Mouse (Mus musculus): ENCODE data around the gene Naip2. TPM values are rescaled to one million over a fixed set of nuclear protein-coding genes. Genes with fewer than 3 reads are reported as not detected.
A peak's percentile ranks its signal among the peaks of the same experiment; 100 is the strongest.

The Naip2 gene
- polyA plus RNA-seq, 1 experiment from 2014 or later = 0.13 TPM

GRCm38 (mm10) chr13:100124423-100125257 is 77.3 kb downstream of the Naip2 start, which contains the start of gene Smn1:
Gene Smn1 (plus strand): TSS chr13:100124852.
- 5% methylated on average over 42 of the region's 42 CpGs for WGBS
- ATAC-seq (peak; percentile 98), DNase-seq (ENCODE audit: low spot score) (peak; percentile 96)
- Histone ChIP-seq H3K27ac (ENCODE audit: low read depth, low read length) (peak within 1 kb of the TSS; percentile 36; the same call in 1 of the 2 replicates), H3K9me3 (replicated peaks; ENCODE audit: control insufficient read depth, low read length) (no peaks in the 10 kb centered on the region), H3K36me3 (ENCODE audit: control insufficient read depth, insufficient read depth, low read length) (peaks cover 28% of the 10 kb centered on the region), H3K9ac (ENCODE audit: low read length) (peak within 1 kb of the TSS; percentile 90), H3K4me3 (ENCODE audit: low read depth, low read length) (peak within 1 kb of the TSS; percentile 93), H3K4me2 (ENCODE audit: low read length) (peak within 1 kb of the TSS; percentile 95), H3K27me3 (replicated peaks; ENCODE audit: control insufficient read depth, insufficient read depth, low read length) (no peaks in the 10 kb centered on the region), H3K4me1 (ENCODE audit: control insufficient read depth, insufficient read depth, low read length) (peaks cover 7% of the 10 kb centered on the region)

GRCm38 (mm10) chr13:100123970-100124369 is 77.9 kb downstream of the Naip2 start:
- 88% methylated on average over 3 of the region's 3 CpGs for WGBS
- Histone ChIP-seq H3K4me2 (ENCODE audit: low read length) (peak overlapping the region; percentile 95), H3K9ac (ENCODE audit: low read length) (peak overlapping the region; percentile 90), H3K9me3 (replicated peaks; ENCODE audit: control insufficient read depth, low read length) (no peaks in the 10 kb centered on the region), H3K36me3 (ENCODE audit: control insufficient read depth, insufficient read depth, low read length) (peaks cover 23% of the 10 kb centered on the region), H3K4me1 (ENCODE audit: control insufficient read depth, insufficient read depth, low read length) (peaks cover 7% of the 10 kb centered on the region), H3K27me3 (replicated peaks; ENCODE audit: control insufficient read depth, insufficient read depth, low read length) (no peaks in the 10 kb centered on the region), H3K4me3 (ENCODE audit: low read depth, low read length) (peak overlapping the region; percentile 93), H3K27ac (ENCODE audit: low read depth, low read length) (no peak overlapping the region)
- no peak; the same call in 1 of the 2 replicates for ATAC-seq
- DNase-seq (ENCODE audit: low spot score) = no peak

DNA sequence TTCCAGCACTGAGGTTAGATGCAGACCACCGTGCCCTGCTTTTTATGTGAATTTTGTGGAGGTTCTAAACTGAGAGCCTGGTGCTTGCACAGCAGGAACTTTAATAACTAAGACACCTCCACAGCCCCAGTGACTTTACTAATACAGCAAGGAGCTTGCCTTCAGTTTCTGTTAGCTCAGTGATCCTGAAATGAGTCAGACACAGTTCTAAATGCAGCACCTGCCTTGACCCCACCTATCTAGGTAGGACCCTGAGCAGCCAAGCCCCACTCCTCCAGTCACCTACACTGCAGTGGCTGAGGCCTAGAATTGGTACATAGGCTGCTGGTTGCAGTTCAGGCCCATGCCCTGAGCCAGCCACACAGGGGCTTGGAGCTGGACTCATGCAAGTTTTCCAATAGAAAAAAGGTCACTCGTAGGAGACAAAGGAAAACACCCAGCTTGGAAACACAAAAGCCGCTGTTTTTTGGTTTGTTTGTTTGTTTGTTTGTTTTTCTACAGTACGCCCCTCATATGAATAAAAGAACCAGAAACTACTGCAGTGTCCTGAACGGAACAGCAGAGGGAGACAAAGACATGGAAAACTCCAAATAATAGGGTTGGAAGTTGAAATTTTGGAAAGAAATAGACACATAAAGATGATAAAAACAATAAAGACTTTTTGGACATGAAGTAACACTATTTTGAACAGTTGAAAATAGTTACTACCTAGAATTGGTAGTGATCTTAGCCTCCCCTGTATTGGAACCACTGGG is 89.5 kb downstream of the Naip2 start:
- DNase-seq (ENCODE audit: low spot score) = peak; percentile 57
- 44% methylated on average over 5 of the region's 5 CpGs for WGBS
- H3K9me3 ChIP-seq (replicated peaks; ENCODE audit: control insufficient read depth, low read length) = no peaks in the 10 kb centered on the region
- no peaks in the 10 kb centered on the region for H3K27me3 ChIP-seq (replicated peaks; ENCODE audit: control insufficient read depth, insufficient read depth, low read length)
- no peak for ATAC-seq
- no peak overlapping the region for H3K4me2 ChIP-seq (ENCODE audit: low read length)
- H3K4me1 ChIP-seq (ENCODE audit: control insufficient read depth, insufficient read depth, low read length) = peaks cover 9% of the 10 kb centered on the region; the same call in 1 of the 2 replicates
- no peak overlapping the region for H3K4me3 ChIP-seq (ENCODE audit: low read depth, low read length)
- no peak overlapping the region for H3K27ac ChIP-seq (ENCODE audit: low read depth, low read length)
- H3K9ac ChIP-seq (ENCODE audit: low read length) = no peak overlapping the region
- H3K36me3 ChIP-seq (ENCODE audit: control insufficient read depth, insufficient read depth, low read length) = peaks cover 34% of the 10 kb centered on the region

DNA sequence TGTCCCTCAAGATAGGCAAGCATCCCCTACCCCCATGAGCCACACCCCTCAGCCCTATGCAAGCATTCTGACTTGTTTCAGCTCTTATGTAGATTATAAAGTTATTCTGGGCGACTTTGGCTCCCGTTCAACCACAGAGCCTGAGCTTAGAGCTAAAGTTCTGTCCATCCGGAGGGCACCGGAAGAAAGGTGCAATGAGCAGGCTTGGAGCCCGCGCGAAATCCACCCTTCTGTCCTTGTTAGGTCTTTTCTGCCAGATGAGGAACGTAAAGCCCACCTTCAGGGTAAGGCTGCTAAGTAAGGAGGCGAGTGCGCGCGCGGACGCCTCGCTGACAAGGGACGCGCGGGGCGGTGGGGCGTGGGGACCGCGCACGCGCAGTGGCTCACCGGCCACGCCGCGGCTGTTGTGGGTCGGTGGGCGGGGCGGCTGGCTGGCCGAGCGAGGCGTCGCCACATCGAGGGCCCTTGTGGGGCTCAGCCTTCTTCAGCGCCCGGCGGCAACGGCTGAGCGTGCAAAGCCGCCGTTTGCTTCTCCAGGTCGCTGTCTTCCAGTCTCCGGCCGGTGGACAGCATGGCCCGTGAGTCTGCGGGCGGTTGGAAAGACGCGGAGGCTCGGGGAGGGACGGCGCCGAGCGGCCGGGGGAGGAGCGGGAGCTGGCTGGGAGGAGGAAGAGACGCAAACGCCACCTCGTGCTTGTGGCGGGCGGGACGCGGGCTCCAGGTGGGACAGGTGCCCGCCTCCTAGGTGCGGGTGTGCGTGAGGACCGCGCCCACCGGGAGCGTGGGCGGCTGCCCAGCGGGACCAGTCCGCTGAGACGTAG is 94.0 kb downstream of the Naip2 start, which contains the start of gene Serf1:
Serf1 (plus strand) TSS at position 361 of the 821 bp plus-strand sequence.
- under 1% methylated on average over 76 of the region's 76 CpGs for WGBS
- peaks cover 12% of the 10 kb centered on the region for H3K4me1 ChIP-seq (ENCODE audit: control insufficient read depth, insufficient read depth, low read length)
- H3K4me2 ChIP-seq (ENCODE audit: low read length) = peak within 1 kb of the TSS; percentile 83
- H3K36me3 ChIP-seq (ENCODE audit: control insufficient read depth, insufficient read depth, low read length) = 0 out of 2 replicates have a peak, but pooled peaks cover 8% of the 10 kb centered on the region
- peak within 1 kb of the TSS; percentile 78 for H3K4me3 ChIP-seq (ENCODE audit: low read depth, low read length)
- no peaks in the 10 kb centered on the region for H3K9me3 ChIP-seq (replicated peaks; ENCODE audit: control insufficient read depth, low read length)
- H3K27ac ChIP-seq (ENCODE audit: low read depth, low read length) = peak within 1 kb of the TSS; percentile 71
- H3K27me3 ChIP-seq (replicated peaks; ENCODE audit: control insufficient read depth, insufficient read depth, low read length) = 0 out of 2 replicates have a peak, but pooled peaks cover 3% of the 10 kb centered on the region
- H3K9ac ChIP-seq (ENCODE audit: low read length) = peak within 1 kb of the TSS; percentile 78
- DNase-seq (ENCODE audit: low spot score) (peak; percentile 87), ATAC-seq (peak; percentile 81)

DNA sequence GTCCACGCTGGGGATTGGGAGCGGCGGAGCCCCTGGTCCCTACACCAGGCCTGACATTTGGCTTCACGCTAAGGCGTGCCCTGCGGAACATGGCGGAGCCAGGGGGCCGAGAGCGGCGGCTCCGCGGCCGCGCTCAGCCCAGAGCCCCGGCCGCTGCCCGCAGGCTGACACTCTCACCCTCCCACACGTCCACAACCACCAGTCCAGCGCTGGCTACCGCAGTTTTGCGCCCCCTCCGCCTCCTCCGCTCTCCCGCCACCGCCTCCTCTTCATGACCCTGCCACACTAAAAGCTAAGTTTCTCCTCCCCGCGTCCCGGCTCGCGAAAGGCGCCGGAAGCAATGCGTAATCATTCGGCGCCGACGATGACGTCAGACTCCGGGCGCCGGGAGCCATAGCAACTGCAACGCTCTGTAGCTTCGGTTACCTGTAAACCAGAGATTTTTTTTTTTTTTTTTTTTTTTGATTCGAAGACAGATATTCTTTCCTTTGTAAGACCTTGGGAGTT is 98.1 kb downstream of the Naip2 start, which contains the start of gene Bdp1:
Bdp1 (minus strand) TSS at position 323 of the 507 bp plus-strand sequence.
- Histone ChIP-seq H3K27ac (ENCODE audit: low read depth, low read length) (peak within 1 kb of the TSS; percentile 60), H3K9ac (ENCODE audit: low read length) (peak within 1 kb of the TSS; percentile 89), H3K36me3 (ENCODE audit: control insufficient read depth, insufficient read depth, low read length) (peaks cover 3% of the 10 kb centered on the region; the same call in 1 of the 2 replicates), H3K27me3 (replicated peaks; ENCODE audit: control insufficient read depth, insufficient read depth, low read length) (0 out of 2 replicates have a peak, but pooled peaks cover 3% of the 10 kb centered on the region), H3K4me2 (ENCODE audit: low read length) (peak within 1 kb of the TSS; percentile 76), H3K4me1 (ENCODE audit: control insufficient read depth, insufficient read depth, low read length) (peaks cover 16% of the 10 kb centered on the region), H3K9me3 (replicated peaks; ENCODE audit: control insufficient read depth, low read length) (no peaks in the 10 kb centered on the region), H3K4me3 (ENCODE audit: low read depth, low read length) (peak within 1 kb of the TSS; percentile 98)
- ATAC-seq = peak; percentile 80
- WGBS = under 1% methylated on average over 44 of the region's 44 CpGs
- peak; percentile 94 for DNase-seq (ENCODE audit: low spot score)

GRCm38 (mm10) chr13:100103052-100103658 is 98.7 kb downstream of the Naip2 start:
- peak overlapping the region; percentile 89 for H3K9ac ChIP-seq (ENCODE audit: low read length)
- DNase-seq (ENCODE audit: low spot score) = no peak

DNA sequence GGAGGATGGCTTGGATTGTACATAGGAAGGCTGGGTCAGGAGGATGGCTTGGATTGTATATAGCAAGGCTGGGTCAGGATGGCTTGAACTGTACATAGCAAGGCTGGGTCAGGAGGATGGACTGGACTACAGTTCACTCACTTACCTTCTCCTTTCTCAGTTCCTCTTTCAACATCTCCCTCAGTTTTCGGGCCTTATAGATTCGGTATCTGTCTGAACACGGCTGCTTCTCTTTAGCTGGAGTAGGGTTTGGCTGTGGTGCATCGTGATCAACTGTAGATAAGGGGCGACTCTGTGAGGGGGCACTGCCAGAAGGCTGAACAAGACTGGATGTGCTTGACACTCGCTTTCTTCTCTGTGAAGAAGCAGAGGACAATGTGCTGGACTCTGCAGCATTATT is 103.1 kb downstream of the Naip2 start:
- ATAC-seq (no peak), DNase-seq (ENCODE audit: low spot score) (no peak)
- Histone ChIP-seq H3K36me3 (ENCODE audit: control insufficient read depth, insufficient read depth, low read length) (peaks cover 43% of the 10 kb centered on the region), H3K4me1 (ENCODE audit: control insufficient read depth, insufficient read depth, low read length) (peaks cover 12% of the 10 kb centered on the region), H3K4me3 (ENCODE audit: low read depth, low read length) (no peak overlapping the region), H3K9ac (ENCODE audit: low read length) (no peak overlapping the region), H3K9me3 (replicated peaks; ENCODE audit: control insufficient read depth, low read length) (no peaks in the 10 kb centered on the region), H3K27me3 (replicated peaks; ENCODE audit: control insufficient read depth, insufficient read depth, low read length) (no peaks in the 10 kb centered on the region), H3K27ac (ENCODE audit: low read depth, low read length) (no peak overlapping the region), H3K4me2 (ENCODE audit: low read length) (no peak overlapping the region)
- 92% methylated on average over 6 of the region's 6 CpGs for WGBS

More at GRCm38 (mm10) chr13:100103052-100103658, 98.7 kb downstream of the Naip2 start:
- no peaks in the 10 kb centered on the region for H3K9me3 ChIP-seq (replicated peaks; ENCODE audit: control insufficient read depth, low read length)
- H3K4me2 ChIP-seq (ENCODE audit: low read length) = peak overlapping the region; percentile 76
- H3K27ac ChIP-seq (ENCODE audit: low read depth, low read length) = peak overlapping the region; percentile 60; the same call in 1 of the 2 replicates
- WGBS = 7% methylated on average over 15 of the region's 15 CpGs
- H3K27me3 ChIP-seq (replicated peaks; ENCODE audit: control insufficient read depth, insufficient read depth, low read length) = 0 out of 2 replicates have a peak, but pooled peaks cover 3% of the 10 kb centered on the region
- H3K4me1 ChIP-seq (ENCODE audit: control insufficient read depth, insufficient read depth, low read length) = peaks cover 12% of the 10 kb centered on the region
- ATAC-seq = no peak
- peak overlapping the region; percentile 98 for H3K4me3 ChIP-seq (ENCODE audit: low read depth, low read length)
- H3K36me3 ChIP-seq (ENCODE audit: control insufficient read depth, insufficient read depth, low read length) = peaks cover 8% of the 10 kb centered on the region; the same call in 1 of the 2 replicates

All from forebrain, embryonic 14.5 days (tissue).